Mouse (Mus musculus): ENCODE measurements around the gene Tmem245.

- TF ChIP-seq CTCF (IDR thresholded peaks at IDR 0.05; ENCODE audit: low read depth) (no peak), EP300 (IDR thresholded peaks at IDR 0.05; ENCODE audit: low read depth) (no peak)
Observed at GRCm38 (mm10) chr4:56906926-56907325, 40.3 kb downstream of the Tmem245 start.
